Mouse (Mus musculus) adrenal gland, postnatal 14 days (tissue): Measurements from ENCODE around the gene Arhgdig. TPM values are rescaled to one million over a fixed set of nuclear protein-coding genes. Genes with fewer than 3 reads are reported as not detected.

Experiments used
- DNase-seq: peaks from one replicate; pipeline ENCODE4 v3.0.0; 2021; ENCODE audit warnings: mixed read lengths
- long read RNA-seq, 2 experiments: library from polyadenylated mRNA; stranded (forward); transcript quantifications; one replicate each; pipeline ENCODE4 v2.0.0; 2021
- total RNA-seq: library from RNA; stranded (reverse); gene quantifications from 2 replicates; pipeline ENCODE4 v1.2.3, GENCODE M21; 2021

Arhgdig gene
- total RNA-seq, result 8.5 and 9.2 TPM in 2 replicates
- long read RNA-seq, experiment 1, transcript Arhgdig-201 (6 exons, 1,032 nt), result major isoform, 18 of 23 reads
- long read RNA-seq, experiment 1, partial matches to known transcripts, result 1 of 23 reads
- long read RNA-seq, experiment 1, other reads (novel, unspliced or antisense), result 4 of 23 reads
- long read RNA-seq, experiment 2, transcript Arhgdig-201 (6 exons, 1,032 nt), result major isoform, 11 of 14 reads
- long read RNA-seq, experiment 2, partial matches to known transcripts, result 0 of 14 reads
- long read RNA-seq, experiment 2, other reads (novel, unspliced or antisense), result 3 of 14 reads

DNA sequence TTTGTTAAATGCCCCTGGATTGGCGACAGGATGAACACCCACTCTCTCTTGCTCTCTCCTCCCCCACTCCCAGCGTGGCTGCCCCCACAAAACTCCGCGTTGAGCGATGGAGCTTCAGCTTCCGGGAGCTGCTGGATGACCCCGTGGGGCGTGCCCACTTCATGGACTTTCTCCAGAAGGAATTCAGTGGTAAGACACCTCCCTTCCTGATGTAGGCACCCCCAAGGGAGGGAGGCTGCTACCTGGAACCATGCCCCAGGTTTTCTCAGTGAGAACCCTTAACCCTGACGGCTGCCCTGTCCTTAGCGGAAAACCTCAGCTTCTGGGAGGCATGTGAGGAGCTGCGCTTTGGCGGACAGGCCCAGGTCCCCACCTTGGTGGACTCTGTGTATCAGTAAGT is at the start of gene Arhgdig:
TSS of gene Arhgdig (minus strand) at position 101 of the 400 bp plus-strand sequence.
- no peak for DNase-seq

GRCm38 (mm10) chr17:26255313-26255712 is 47.7 kb upstream of the Arhgdig start:
- DNase-seq, result no peak

DNA sequence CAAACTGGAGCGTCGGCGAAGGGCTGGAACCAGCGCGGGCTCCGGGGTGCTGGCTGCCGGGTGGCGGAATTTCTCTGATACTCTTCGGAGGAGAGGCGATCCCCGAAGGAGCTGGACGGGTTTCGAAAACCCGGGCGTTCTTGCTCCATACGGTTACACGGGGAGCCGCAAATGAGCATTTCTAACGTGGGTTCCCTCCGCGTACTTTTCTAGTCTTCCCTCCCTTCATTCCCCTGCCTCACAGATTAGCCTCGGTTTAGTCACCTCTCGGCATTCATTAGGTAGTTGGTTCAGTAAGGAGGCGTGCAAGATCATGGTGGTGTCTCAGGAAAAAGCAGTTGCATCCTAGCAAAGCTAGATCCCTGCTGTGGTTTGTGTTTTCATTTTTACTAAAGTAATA is 45.8 kb upstream of the Arhgdig start:
- no peak for DNase-seq

- peak; percentile 96 for DNase-seq
Measured at GRCm38 (mm10) chr17:26252539-26253251, 45.1 kb upstream of the Arhgdig start, which contains the start of gene Luc7l. Gene Luc7l (plus strand): TSS chr17:26252896.

- no peak for DNase-seq
Measured at GRCm38 (mm10) chr17:26251886-26252538, 44.4 kb upstream of the Arhgdig start.

DNA sequence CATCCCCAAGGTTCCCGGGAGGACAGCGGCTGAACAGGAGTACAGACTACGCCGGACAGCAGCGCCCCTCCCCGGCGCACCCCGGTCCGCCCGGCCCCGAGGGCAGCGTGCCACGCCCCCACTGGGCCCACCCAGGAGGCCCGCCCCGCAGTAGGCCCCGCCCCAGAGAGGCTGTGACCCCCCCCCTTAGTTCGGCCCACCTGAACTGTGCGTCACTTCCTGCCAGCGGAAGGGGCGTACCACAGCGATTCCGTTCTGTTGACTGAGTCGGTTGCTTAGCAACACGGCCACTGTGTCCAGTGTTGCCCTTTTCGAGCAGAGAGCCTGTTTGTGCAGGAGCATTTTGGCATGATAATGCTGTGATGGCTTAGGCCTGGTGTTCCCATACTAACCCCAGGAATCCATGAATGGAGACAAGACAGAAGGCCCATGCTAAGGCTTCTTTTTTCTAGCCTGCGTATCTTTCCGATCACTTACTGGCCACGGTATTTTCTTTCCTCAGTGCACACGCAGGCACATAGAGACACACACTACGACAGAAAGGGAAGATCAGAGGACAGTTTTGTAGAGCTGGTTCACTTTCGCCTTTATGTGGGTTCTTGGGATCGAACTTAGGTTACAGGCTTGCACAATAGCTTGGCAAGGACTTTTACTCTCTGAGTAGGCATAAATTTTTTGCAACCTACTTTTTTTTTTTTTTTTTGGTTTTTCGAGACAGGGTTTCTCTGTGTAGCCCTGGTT is 36.7 kb upstream of the Arhgdig start, which contains the start of gene Fam234a:
TSS of gene Fam234a (minus strand) at position 142 of the 741 bp plus-strand sequence.
- peak; percentile 98 for DNase-seq

DNA sequence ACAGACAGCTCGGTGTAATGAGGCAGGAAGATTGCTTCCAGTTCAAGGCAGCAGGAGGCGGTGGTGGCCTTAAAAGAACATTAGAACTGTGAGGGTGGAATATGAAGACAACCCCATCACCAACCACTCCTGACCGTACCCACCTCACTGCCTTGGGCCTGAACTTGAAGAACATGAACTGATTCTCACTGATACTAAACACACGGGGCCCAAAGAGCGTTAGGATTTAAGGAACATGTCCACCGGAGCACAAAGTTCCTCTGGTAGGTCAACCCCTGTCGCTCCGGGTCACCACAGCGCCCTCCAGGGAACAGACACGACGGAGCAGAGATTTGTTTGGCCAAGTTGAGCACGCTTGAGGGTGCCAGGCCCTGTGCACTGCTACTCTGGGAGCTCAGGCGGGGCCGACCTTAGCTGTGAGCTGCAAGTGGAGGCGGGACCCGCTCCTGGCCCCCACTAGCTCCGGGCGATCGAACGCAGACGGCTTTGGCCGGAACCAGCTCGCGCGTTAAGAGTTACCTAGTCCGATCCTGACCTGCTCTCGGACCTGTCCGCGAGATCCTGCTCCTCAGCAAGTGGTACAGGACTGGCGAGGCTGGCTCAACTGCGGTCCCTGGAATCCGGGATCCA is 36.0 kb upstream of the Arhgdig start:
- peak; percentile 89 for DNase-seq

GRCm38 (mm10) chr17:26240990-26241389 is 33.4 kb upstream of the Arhgdig start:
- peak; percentile 26 for DNase-seq

- DNase-seq, result no peak
Measured at GRCm38 (mm10) chr17:26240120-26240790, 32.7 kb upstream of the Arhgdig start.

GRCm38 (mm10) chr17:26239551-26239950 is 32.0 kb upstream of the Arhgdig start:
- DNase-seq, result no peak

- no peak for DNase-seq
Measured at GRCm38 (mm10) chr17:26237667-26238066, 30.1 kb upstream of the Arhgdig start.

- DNase-seq, result no peak
Measured at GRCm38 (mm10) chr17:26235077-26235815, 27.7 kb upstream of the Arhgdig start.

DNA sequence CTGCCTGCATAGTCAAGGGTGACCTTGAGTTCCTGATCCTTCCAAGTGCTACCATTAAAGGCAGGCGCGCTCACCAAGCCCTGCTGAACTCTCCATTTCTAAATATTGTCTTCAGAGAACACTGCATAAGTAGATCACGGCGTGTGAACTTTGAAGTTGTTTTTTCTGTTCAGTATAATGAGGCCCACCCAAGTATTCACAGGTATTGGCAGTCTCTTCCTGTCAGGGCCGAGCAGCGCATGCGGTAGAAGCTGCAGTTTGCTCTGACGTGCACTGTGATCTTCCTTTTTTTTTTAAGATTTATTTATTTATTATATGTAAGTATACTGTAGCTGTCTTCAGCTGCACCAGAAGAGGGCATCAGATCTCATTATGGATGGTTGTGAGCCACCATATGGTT is 26.8 kb upstream of the Arhgdig start:
- DNase-seq, result no peak

DNA sequence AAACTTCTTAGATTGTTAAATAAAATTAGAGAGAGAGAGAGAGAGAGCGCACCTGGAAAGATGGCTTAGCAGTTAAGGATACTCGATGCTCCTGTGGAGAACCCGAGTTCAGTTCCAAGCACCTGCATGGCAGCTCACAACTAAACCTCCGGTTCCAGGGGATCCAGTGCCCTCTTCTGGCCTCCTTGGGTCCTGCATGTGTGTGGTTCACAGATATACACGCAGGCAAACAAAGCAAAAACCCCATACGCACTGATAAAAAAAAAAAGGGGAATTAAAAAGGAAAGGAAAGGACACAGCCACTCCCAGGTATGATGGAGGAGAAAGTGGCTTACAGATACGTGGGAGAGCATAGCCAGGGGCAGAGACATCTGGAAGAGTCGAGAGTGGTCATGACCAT is 25.3 kb upstream of the Arhgdig start:
- DNase-seq, result no peak

DNA sequence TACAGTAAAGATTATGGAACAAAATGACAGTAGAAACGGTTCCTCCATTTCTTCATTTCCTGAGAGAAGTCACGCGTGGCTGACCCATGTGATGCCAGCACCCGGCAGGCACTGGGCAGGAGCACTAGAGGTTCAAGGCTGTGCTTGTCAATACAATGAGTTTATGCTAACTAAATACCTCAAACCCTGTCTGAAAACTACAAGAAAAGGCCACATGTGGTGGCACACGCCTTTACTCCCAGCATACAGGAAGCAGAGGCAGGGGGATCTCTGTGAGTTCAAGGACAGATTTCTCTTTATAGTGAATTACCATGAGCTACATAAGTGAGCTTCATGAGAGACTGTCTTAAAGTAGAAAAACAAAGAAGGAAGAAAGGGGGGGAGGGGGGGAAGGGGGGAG is 23.6 kb upstream of the Arhgdig start:
- DNase-seq, result no peak

DNA sequence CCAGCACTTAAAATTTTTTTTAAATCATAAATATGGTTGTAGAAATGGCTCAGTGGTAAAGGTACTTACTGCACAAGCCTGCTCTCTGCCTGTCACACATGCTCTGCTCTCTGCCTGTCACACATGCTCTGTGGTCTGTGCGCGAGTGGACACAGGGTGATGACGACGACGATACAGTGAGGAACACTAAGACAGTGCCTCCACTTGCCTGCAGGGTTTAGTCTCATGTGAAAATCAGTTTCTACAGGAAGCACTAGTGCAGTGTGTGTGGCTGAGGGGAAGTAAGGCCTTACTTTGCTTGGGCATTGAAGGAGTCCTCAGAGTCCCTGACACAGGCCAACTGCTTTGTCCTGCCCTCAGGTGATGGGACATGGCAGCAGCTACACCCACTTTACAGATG is 22.2 kb upstream of the Arhgdig start:
- no peak for DNase-seq

- peak; percentile 38 for DNase-seq
Measured at GRCm38 (mm10) chr17:26225150-26225549, 17.6 kb upstream of the Arhgdig start.

DNA sequence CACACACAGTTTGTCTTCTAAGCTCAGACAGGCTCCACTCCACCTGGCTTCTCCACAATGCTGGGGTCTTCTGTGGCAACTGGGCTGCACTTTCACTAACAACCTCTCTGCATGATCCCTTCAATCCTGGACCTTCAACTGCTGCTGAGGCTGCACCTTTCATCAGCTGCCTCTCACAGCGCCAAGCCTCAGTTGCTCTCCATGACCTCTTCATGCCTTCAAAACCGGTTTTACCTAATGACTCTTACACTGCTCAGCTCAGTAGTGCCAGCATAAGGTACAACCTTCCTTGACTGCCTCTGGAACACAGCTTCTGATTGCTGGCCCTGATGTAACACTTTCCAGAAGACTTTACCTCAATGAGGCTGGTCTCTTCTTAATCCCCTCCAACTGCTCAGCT is 13.9 kb upstream of the Arhgdig start:
- DNase-seq, result no peak

- DNase-seq, result no peak
Measured at GRCm38 (mm10) chr17:26212681-26213080, 5.1 kb upstream of the Arhgdig start.

GRCm38 (mm10) chr17:26212241-26212640 is 4.7 kb upstream of the Arhgdig start:
- no peak for DNase-seq

- DNase-seq, result peak; percentile 60
Measured at GRCm38 (mm10) chr17:26206392-26206791, 1.2 kb downstream of the Arhgdig start.
